Mouse (Mus musculus): ENCODE results near the gene Ccdc74a.

DNA sequence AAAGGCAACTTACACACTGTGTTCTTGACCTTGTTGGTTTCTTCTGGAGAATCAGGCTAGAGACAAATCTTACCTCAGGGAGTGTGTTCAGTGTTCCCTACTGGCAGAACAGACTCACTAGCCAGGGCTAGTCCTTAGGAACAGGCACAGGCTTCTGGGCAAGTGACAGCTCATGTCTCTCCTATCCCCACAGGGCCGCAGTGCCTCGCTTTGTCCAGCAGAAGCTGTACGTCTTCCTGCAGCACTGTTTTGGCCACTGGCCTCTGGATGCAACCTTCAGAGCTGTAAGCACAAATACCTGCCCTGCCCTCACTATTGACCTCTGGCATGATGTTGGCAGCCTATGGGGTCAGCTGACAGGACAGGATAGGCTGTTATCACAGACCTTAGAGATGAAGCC is 7.2 kb upstream of the Ccdc74a start:
- TF ChIP-seq GATA1 (IDR thresholded peaks at IDR 0.05; ENCODE audit: borderline replicate concordance, low read length): no peak
- TF ChIP-seq CTCF (IDR thresholded peaks at IDR 0.05; ENCODE audit: low read depth, low read length): no peak
- TF ChIP-seq TAL1 (conservative IDR thresholded peaks at IDR 0.05; ENCODE audit: low read depth, low read length): no peak
- TF ChIP-seq GATA2 (IDR thresholded peaks at IDR 0.05; ENCODE audit: borderline replicate concordance, low read depth, low read length): no peak

All from G1E (cell line).